Mouse (Mus musculus) heart, adult 2 months (tissue): ENCODE measurements around the gene Szrd1. TPM values are rescaled to one million over a fixed set of nuclear protein-coding genes. Genes with fewer than 3 reads are reported as not detected.

Experiments used
- DNase-seq, 2 experiments: peaks; one replicate each; pipeline ENCODE4 v3.0.0; 2021
- H3K27ac ChIP-seq: fragments of 200-600 bp; 2 replicates; pipeline ENCODE4 v1.8.1; 2022
- H3K27me3 ChIP-seq: fragments of 200-500 bp; 2 replicates; pipeline ENCODE4 v1.6.1; 2012; ENCODE audit warnings: mild to moderate bottlenecking, low read length, inconsistent platforms, mixed read lengths; ENCODE audit not compliant: control insufficient read depth, insufficient read depth
- H3K36me3 ChIP-seq: fragments of 200-500 bp; 2 replicates; pipeline ENCODE4 v1.6.1; 2012; ENCODE audit warnings: low read length, inconsistent platforms; ENCODE audit not compliant: control insufficient read depth, insufficient read depth
- H3K4me1 ChIP-seq: fragments of 200-500 bp; 2 replicates; pipeline ENCODE4 v1.6.1; 2011; ENCODE audit warnings: low read length; ENCODE audit not compliant: control insufficient read depth, insufficient read depth
- H3K4me3 ChIP-seq: fragments of 200-600 bp; 2 replicates; pipeline ENCODE4 v1.8.1; 2022
- H3K79me2 ChIP-seq: fragments of 200-500 bp; replicated peaks from 2 replicates; pipeline ENCODE4 v1.6.1; 2012; ENCODE audit warnings: mild to moderate bottlenecking, inconsistent platforms, low read length, moderate library complexity, mixed read lengths; ENCODE audit not compliant: control insufficient read depth, insufficient read depth
- H3K9ac ChIP-seq: fragments of 200-500 bp; 2 replicates; pipeline ENCODE4 v1.6.1; 2012; ENCODE audit warnings: low read depth, mild to moderate bottlenecking, control low read depth, inconsistent platforms, low read length, mixed read lengths
- CTCF ChIP-seq: fragments of 200-600 bp; IDR thresholded peaks from 2 replicates; pipeline ENCODE4 v1.8.1; 2022; ENCODE audit warnings: antibody characterized with exemption, mild to moderate bottlenecking, moderate library complexity
- EP300 ChIP-seq: fragments of 200-500 bp; IDR thresholded peaks from 2 replicates; pipeline ENCODE4 v1.6.1; 2011; ENCODE audit warnings: low read depth, low read length, control low read depth; ENCODE audit not compliant: insufficient read depth
- POLR2A ChIP-seq: fragments of 200-500 bp; IDR thresholded peaks from 2 replicates; pipeline ENCODE4 v1.6.1; 2011; ENCODE audit warnings: mild to moderate bottlenecking, low read depth, low read length, control low read depth; ENCODE audit not compliant: insufficient read depth
- WGBS: fragments of 180-500 bp; shearing (Covaris S2); methylation state at CpG from one replicate; pipeline ENCODE4 v1.1.7; 2018; 5-methylcytosine and 5-hydroxymethylcytosine counted together
- intact Hi-C: fragments of 180-260 bp; cut with DNase I; formaldehyde crosslinking; loops from one replicate; pipeline ENCODE4 v1.15.1; 2025
- polyA plus RNA-seq: library from polyadenylated mRNA; depleted of rRNA; stranded (reverse); fragments of >200 nt; gene quantifications from 2 replicates; pipeline ENCODE4 v1.2.3, GENCODE M21; 2012
- total RNA-seq, 2 experiments: library from RNA; stranded (reverse); gene quantifications; 2 replicates each; pipeline ENCODE4 v1.2.3; 2021

Gene Szrd1
- total and polyA plus RNA-seq, 3 experiments: 32.1 to 106 (median 90.0) TPM

DNA sequence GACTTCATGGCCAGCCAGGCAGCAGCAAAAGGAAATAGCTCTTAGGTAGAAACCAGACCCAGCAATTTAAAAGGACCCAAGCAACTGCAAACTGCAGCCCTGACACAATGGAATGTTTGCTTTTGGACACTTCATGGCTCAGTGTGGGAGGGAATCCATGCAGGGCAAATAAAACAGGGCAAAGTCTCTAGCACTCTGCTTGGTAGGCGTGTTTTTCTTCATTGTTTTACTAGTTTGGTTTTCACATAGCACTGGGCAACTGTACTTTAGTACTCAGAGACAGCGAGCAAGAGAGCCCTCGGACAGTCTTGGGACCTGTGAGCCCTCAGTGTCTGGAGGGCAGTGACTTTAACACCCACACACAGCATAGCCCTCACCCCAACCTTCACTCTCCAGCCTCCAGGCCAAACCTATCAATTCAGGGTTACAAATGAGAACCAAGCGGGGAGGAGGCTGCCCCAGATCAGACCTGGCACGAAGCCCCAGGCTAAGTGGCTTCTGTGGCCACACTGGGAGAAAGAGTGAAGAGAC is 8.0 kb downstream of the Szrd1 start:
- Histone ChIP-seq H3K4me3 (no peak overlapping the region), H3K79me2 (peaks cover 6% of the 10 kb centered on the region), H3K36me3 (peaks cover 6% of the 10 kb centered on the region), H3K27ac (no peak overlapping the region), H3K9ac (no peak overlapping the region), H3K4me1 (peaks cover 36% of the 10 kb centered on the region), H3K27me3 (no peaks in the 10 kb centered on the region)
- DNase-seq: no peak
- TF ChIP-seq EP300 (no peak), CTCF (no peak), POLR2A (no peak)
- intact Hi-C loops: loop anchor here (10.0 kb wide), 1 partner anchor 663 kb away; the partner anchor contains the start of genes Casp9 and Dnajc16
- 33% methylated on average over 5 of the region's 5 CpGs for WGBS

DNA sequence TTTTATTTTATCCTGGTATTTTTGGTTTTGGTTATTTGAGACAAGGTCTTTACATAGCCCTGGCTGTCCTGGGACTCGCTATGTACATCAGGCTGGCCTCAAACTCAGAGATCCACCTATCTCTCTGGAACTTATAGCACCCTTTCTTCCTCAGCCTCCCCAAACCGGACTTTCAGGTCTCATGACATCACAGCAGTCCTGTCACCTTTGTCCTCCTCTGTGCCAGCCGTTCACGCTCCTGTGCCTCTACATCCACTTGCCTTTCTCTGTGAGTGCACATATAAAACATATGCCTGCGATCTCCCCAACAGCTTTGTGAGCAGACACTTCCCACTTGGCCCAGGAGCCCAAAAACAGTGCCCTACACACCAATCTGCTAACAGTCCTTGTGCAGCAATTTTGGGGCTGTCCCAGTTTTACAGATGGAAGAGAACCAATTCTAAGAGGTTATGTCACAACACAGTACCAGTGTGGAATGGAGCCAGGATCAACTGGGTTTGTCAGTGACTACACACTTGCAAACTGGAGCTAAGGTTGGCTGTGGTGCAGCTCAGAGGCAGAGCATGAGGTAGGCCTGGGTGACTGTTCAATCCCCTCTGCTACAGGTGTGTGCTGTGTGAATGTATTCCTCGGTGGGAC is 8.8 kb downstream of the Szrd1 start:
- Histone ChIP-seq H3K4me1 (peaks cover 40% of the 10 kb centered on the region), H3K79me2 (peaks cover 8% of the 10 kb centered on the region), H3K4me3 (no peak overlapping the region), H3K9ac (no peak overlapping the region), H3K27ac (no peak overlapping the region), H3K27me3 (no peaks in the 10 kb centered on the region), H3K36me3 (peaks cover 6% of the 10 kb centered on the region)
- intact Hi-C loops: loop anchor here (10.0 kb wide), 1 partner anchor 664 kb away; the partner anchor contains the start of genes Casp9 and Dnajc16
- WGBS: 67% methylated on average over 6 of the region's 6 CpGs
- no peak for DNase-seq
- TF ChIP-seq EP300 (0 out of 2 replicates have a peak, but pooled peaks have one; percentile 11), CTCF (no peak)

DNA sequence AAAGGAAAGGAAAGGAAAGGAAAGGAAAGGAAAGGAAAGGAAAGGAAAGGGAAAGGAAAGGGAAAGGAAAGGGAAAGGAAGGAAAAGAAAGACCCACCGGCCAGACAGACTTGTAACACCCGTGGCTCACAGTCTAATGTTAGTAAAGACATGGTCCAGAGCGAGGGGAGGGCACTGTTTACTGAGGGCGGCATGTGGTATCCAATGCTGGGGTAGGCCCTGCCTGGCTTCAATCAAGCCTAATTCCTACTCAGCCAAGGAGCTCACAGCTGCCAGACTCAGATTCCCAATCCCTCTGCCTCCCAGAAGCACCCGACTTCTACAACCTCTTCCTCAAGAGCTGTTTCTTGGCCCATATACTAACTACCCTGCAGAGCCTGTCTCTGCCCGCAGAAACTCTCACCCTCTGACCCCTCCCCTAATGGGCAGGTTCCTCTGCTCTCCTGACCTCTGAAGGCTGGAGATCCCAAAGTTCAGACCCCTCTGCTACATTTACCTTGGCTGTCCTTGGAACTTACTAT is 10.3 kb downstream of the Szrd1 start:
- Histone ChIP-seq H3K4me1 (peaks cover 32% of the 10 kb centered on the region), H3K27ac (no peak overlapping the region), H3K9ac (no peak overlapping the region), H3K79me2 (peaks cover 8% of the 10 kb centered on the region), H3K4me3 (no peak overlapping the region), H3K36me3 (peaks cover 3% of the 10 kb centered on the region; the same call in 1 of the 2 replicates), H3K27me3 (no peaks in the 10 kb centered on the region)
- intact Hi-C loops: no loop called here
- WGBS: 75% methylated on average over 6 of the region's 6 CpGs
- no peak for DNase-seq
- TF ChIP-seq EP300: no peak
- no peak for TF ChIP-seq CTCF
- TF ChIP-seq POLR2A: no peak

DNA sequence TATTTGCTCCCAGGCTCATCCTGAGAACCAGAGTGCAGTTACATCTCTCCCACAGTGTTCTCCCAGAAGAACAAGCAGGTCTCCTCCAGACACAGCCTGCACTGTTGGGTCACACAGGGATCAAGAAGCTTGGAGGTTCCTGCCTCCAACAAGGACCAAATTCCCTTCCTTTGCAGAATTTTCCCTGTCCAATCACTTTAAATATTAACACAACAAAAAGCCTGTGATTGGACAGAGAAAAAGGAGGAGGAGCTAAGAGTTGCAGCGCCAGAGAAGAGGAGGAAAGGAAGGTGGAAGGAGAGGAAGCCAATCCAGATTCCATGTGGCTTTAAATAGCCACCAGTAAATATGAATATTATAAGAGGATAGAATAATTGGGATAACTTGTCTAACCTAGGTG is 16.5 kb downstream of the Szrd1 start:
- no peak overlapping the region for H3K4me3 ChIP-seq
- no peak overlapping the region for H3K9ac ChIP-seq
- peaks cover 20% of the 10 kb centered on the region for H3K4me1 ChIP-seq
- intact Hi-C loops: no loop called here
- no peak for DNase-seq
- H3K79me2 ChIP-seq: peaks cover 7% of the 10 kb centered on the region
- no peaks in the 10 kb centered on the region for H3K36me3 ChIP-seq
- WGBS: 8% methylated on average over 1 of the region's 1 CpGs
- H3K27ac ChIP-seq: no peak overlapping the region
- no peaks in the 10 kb centered on the region for H3K27me3 ChIP-seq
- no peak for TF ChIP-seq CTCF
- no peak for TF ChIP-seq POLR2A
- TF ChIP-seq EP300: no peak

DNA sequence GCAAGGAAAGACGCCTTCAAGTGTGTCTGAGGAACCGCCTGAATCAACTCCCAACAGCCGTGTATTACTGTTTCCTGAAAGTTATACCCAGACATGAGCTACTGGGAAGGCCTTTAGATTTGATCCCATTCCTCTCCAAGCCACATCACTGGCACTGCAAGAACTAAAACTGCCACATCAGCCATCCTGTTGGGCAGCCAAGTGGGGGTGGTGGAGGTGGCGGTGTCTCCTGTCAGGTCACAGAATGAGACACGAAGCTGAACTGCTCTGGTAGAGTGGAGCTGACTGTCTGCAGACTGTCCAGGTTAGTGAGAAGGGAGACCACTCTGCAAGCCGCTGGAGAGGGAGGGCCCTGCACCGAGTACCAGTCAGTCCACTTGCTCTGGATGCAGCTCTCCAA is 16.9 kb downstream of the Szrd1 start:
- TF ChIP-seq EP300 (no peak), POLR2A (no peak), CTCF (no peak)
- H3K4me3 ChIP-seq: no peak overlapping the region
- no peaks in the 10 kb centered on the region for H3K36me3 ChIP-seq
- no peak overlapping the region for H3K9ac ChIP-seq
- intact Hi-C loops: no loop called here
- H3K27ac ChIP-seq: no peak overlapping the region
- no peak for DNase-seq
- no peaks in the 10 kb centered on the region for H3K27me3 ChIP-seq
- peaks cover 7% of the 10 kb centered on the region for H3K79me2 ChIP-seq
- 61% methylated on average over 7 of the region's 7 CpGs for WGBS
- peaks cover 20% of the 10 kb centered on the region for H3K4me1 ChIP-seq

DNA sequence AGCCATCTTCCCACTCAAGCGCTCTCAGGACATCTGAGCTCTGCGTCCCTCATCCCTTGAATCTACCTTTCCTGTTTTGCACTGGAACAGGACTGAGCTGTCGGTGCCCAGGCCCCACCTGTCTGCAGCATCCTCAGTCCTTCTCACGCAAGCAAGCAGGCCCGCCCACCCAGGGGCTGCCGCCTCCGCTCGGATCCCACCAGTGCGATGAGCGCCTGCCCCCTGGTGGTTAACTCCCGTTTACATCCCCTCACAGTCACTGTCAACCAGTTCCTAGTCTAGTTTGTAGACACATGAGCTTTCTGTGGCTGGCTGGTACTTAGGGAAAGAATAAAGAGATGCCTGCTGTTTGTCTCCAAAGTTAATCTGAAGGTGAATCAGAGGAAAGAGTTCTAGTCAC is 18.9 kb downstream of the Szrd1 start:
- DNase-seq: no peak
- Histone ChIP-seq H3K27ac (no peak overlapping the region), H3K4me1 (peaks cover 15% of the 10 kb centered on the region), H3K36me3 (no peaks in the 10 kb centered on the region), H3K4me3 (no peak overlapping the region), H3K27me3 (no peaks in the 10 kb centered on the region), H3K79me2 (peaks cover 4% of the 10 kb centered on the region; the same call in 1 of the 2 replicates), H3K9ac (no peak overlapping the region)
- TF ChIP-seq EP300 (no peak), CTCF (peak; percentile 75)
- intact Hi-C loops: no loop called here
- 31% methylated on average over 11 of the region's 11 CpGs for WGBS
